Mouse (Mus musculus) liver, adult 2 months (tissue): ENCODE data around the gene Boll. TPM values are rescaled to one million over a fixed set of nuclear protein-coding genes. Genes with fewer than 3 reads are reported as not detected.

Experiments used
- DNase-seq: peaks from one replicate; pipeline ENCODE4 v3.0.0-alpha.2; 2011; ENCODE audit warnings: low read depth, low spot score; ENCODE audit errors: extremely low read depth
- H3K27ac ChIP-seq: fragments of 200-500 bp; replicated peaks from 2 replicates; pipeline ENCODE4 v1.5.1; 2012; ENCODE audit warnings: low read depth, mild to moderate bottlenecking, control low read depth, inconsistent platforms, low read length; ENCODE audit not compliant: insufficient read depth
- H3K27me3 ChIP-seq: fragments of 200-500 bp; 2 replicates; pipeline ENCODE4 v1.6.1; 2012; ENCODE audit warnings: mild to moderate bottlenecking, moderate library complexity, low read length, inconsistent platforms; ENCODE audit not compliant: control insufficient read depth, insufficient read depth
- H3K36me3 ChIP-seq: fragments of 200-500 bp; 2 replicates; pipeline ENCODE4 v1.6.1; 2012; ENCODE audit warnings: low read length, inconsistent platforms; ENCODE audit not compliant: control insufficient read depth, insufficient read depth
- H3K4me1 ChIP-seq: fragments of 200-500 bp; 2 replicates; pipeline ENCODE4 v1.6.1; 2011; ENCODE audit warnings: low read length; ENCODE audit not compliant: control insufficient read depth, insufficient read depth
- H3K4me3 ChIP-seq: fragments of 200-500 bp; 2 replicates; pipeline ENCODE4 v1.5.1; 2011; ENCODE audit warnings: low read depth, mild to moderate bottlenecking, control low read depth, low read length, moderate library complexity; ENCODE audit not compliant: insufficient read depth
- H3K79me2 ChIP-seq: fragments of 200-500 bp; 2 replicates; pipeline ENCODE4 v1.6.1; 2012; ENCODE audit warnings: inconsistent platforms, mild to moderate bottlenecking, low read length, moderate library complexity; ENCODE audit not compliant: control insufficient read depth, insufficient read depth
- H3K9ac ChIP-seq: fragments of 200-500 bp; 2 replicates; pipeline ENCODE4 v1.6.1; 2012; ENCODE audit warnings: low read depth, mild to moderate bottlenecking, control low read depth, inconsistent platforms, low read length
- CTCF ChIP-seq: fragments of 200-500 bp; IDR thresholded peaks from 2 replicates; pipeline ENCODE4 v1.5.1; 2011; ENCODE audit warnings: low read depth, low read length, control low read depth
- POLR2A ChIP-seq: fragments of 200-500 bp; IDR thresholded peaks from 2 replicates; pipeline ENCODE4 v1.6.1; 2011; ENCODE audit warnings: low read length, control low read depth; ENCODE audit not compliant: insufficient read depth; ENCODE audit errors: extremely low read depth
- WGBS: fragments of 180-500 bp; shearing (Covaris S2); methylation state at CpG from one replicate; pipeline ENCODE4 v1.1.7; 2018; 5-methylcytosine and 5-hydroxymethylcytosine counted together
- polyA plus RNA-seq: library from polyadenylated mRNA; depleted of rRNA; stranded (reverse); fragments of >200 nt; gene quantifications from 2 replicates; pipeline ENCODE4 v1.2.3, GENCODE M21; 2012; rRNA removed
- total RNA-seq: library from RNA; depleted of rRNA; stranded (reverse); fragments of >200 nt; gene quantifications from 2 replicates; pipeline ENCODE4 v1.2.3, GENCODE M21; 2014; rRNA removed

Gene Boll
- total and polyA plus RNA-seq, 2 experiments = not detected

DNA sequence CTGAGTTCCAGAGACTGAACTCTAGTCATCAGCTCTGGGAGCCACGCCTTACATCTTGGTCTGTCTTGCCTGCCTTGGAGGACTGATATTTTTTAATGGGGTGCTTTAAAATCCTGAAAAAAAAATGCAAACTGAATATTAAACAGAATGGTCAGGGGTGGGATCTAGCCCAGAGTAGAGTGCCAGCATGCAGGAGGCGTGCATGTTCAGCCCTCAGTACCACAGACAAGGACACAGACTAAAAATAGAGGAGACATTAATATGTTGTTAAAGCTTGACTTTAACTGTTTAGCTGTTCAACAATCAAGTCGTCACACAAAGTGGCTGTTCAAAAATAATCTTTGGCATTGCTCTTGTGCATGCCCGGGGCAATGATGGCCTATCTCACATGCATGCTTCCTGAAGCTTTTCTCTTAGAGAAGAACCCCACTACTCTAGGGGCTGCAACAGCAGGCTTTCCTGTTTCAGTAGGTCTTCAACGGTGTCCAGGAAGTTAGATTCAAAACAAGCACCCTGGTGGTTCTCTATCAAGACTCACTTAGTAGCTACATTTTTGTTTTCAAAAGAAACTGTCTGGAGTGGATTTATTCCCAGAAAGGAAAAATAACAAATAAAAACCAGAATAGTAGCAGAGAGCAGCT is 154.6 kb downstream of the Boll start:
- no peak overlapping the region for H3K9ac ChIP-seq
- H3K4me1 ChIP-seq = no peaks in the 10 kb centered on the region
- no peak for DNase-seq
- no peak overlapping the region for H3K4me3 ChIP-seq
- H3K27ac ChIP-seq = no peak overlapping the region
- WGBS = 80% methylated on average over 5 of the region's 5 CpGs
- H3K79me2 ChIP-seq = no peaks in the 10 kb centered on the region
- H3K36me3 ChIP-seq = no peaks in the 10 kb centered on the region
- no peaks in the 10 kb centered on the region for H3K27me3 ChIP-seq
- TF ChIP-seq POLR2A (no peak), CTCF (no peak)

DNA sequence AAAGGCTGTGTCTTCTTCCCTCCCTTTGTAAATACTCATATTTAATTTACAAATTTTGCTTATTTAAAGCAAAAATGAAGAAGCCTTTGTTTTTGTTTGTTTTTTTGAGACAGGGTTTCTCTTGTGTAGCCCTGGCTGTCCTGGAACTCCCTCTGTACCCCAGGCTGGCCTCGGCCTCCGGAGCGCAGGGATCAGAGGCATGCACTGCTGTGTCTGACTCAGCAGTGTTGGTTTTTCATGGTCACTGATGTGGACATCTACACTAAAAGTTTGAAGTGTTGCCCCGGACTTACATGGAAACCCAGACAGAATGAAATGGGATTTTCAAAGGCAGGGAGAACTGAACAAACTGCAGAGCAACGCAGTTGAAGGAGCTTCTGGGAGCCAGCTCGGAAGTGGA is 155.7 kb downstream of the Boll start:
- no peak for DNase-seq
- H3K79me2 ChIP-seq = no peaks in the 10 kb centered on the region
- 91% methylated on average over 6 of the region's 6 CpGs for WGBS

GRCm38 (mm10) chr1:55205808-55206327 is 157.4 kb downstream of the Boll start:
- Histone ChIP-seq H3K36me3 (no peaks in the 10 kb centered on the region), H3K27me3 (no peaks in the 10 kb centered on the region), H3K9ac (no peak overlapping the region), H3K4me3 (no peak overlapping the region), H3K27ac (no peak overlapping the region), H3K79me2 (no peaks in the 10 kb centered on the region), H3K4me1 (no peaks in the 10 kb centered on the region)
- no peak for DNase-seq
- TF ChIP-seq POLR2A (no peak), CTCF (no peak)
- 85% methylated on average over 5 of the region's 5 CpGs for WGBS

More for the DNA sequence above, 155.7 kb downstream of the Boll start:
- H3K4me3 ChIP-seq = no peak overlapping the region
- TF ChIP-seq POLR2A (no peak), CTCF (no peak)
- no peak overlapping the region for H3K9ac ChIP-seq
- H3K4me1 ChIP-seq = no peaks in the 10 kb centered on the region
- H3K27me3 ChIP-seq = no peaks in the 10 kb centered on the region
- no peaks in the 10 kb centered on the region for H3K36me3 ChIP-seq
- H3K27ac ChIP-seq = no peak overlapping the region

GRCm38 (mm10) chr1:55201850-55202752 is 161.2 kb downstream of the Boll start:
- no peak overlapping the region for H3K4me3 ChIP-seq
- TF ChIP-seq CTCF = no peak
- no peak for TF ChIP-seq POLR2A
- no peaks in the 10 kb centered on the region for H3K79me2 ChIP-seq
- H3K27me3 ChIP-seq = no peaks in the 10 kb centered on the region
- no peaks in the 10 kb centered on the region for H3K4me1 ChIP-seq
- no peak for DNase-seq
- 81% methylated on average over 18 of the region's 18 CpGs for WGBS
- no peak overlapping the region for H3K9ac ChIP-seq
- no peaks in the 10 kb centered on the region for H3K36me3 ChIP-seq
- no peak overlapping the region for H3K27ac ChIP-seq

DNA sequence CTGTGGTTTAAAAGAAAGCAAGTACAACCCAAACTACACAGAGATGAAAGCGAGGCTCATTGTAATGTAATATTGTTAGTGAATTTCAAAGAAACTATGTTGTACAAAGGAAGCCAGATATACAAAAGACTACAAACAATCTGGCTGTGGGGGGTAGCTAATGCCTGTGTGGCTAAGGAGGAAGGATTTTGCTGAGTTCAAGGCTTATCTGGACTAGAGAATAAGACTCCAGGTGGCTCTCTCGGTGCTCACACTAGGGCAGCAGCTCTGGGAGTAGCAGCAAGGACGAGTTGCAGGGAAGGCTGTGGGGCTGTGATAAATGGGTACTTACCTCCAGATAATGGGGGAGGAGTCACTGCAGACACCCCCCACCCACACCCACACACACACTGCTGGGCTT is 164.6 kb downstream of the Boll start:
- DNase-seq = no peak
- Histone ChIP-seq H3K36me3 (no peaks in the 10 kb centered on the region), H3K27ac (no peak overlapping the region), H3K27me3 (no peaks in the 10 kb centered on the region), H3K79me2 (no peaks in the 10 kb centered on the region), H3K9ac (no peak overlapping the region), H3K4me3 (no peak overlapping the region), H3K4me1 (no peaks in the 10 kb centered on the region)
- TF ChIP-seq CTCF (no peak), POLR2A (no peak)
- WGBS = 55% methylated on average over 3 of the region's 3 CpGs

Other genes with a start within 250 kb of the Boll start
- gene Mob4, start 232.2 kb downstream of the Boll start, total RNA-seq = 25.7 and 27.8 TPM in 2 replicates
- gene Mob4, start 232.2 kb downstream of the Boll start, polyA plus RNA-seq = 5.6 and 6.1 TPM in 2 replicates
- 0.37 and 0.54 TPM in 2 replicates for gene Rftn2, start 136.7 kb downstream of the Boll start, total RNA-seq
- 0.24 and 0.29 TPM in 2 replicates for gene Rftn2, start 136.7 kb downstream of the Boll start, polyA plus RNA-seq
- gene Mars2, start 126.3 kb downstream of the Boll start, total RNA-seq = 1.0 TPM in 2 replicates
- gene Mars2, start 126.3 kb downstream of the Boll start, polyA plus RNA-seq = 0.67 and 0.75 TPM in 2 replicates
- gene Plcl1, start 42.5 kb upstream of the Boll start, total RNA-seq = 0.60 and 0.65 TPM in 2 replicates
- gene Plcl1, start 42.5 kb upstream of the Boll start, polyA plus RNA-seq = 0.04 and 0.09 TPM in 2 replicates